Mouse (Mus musculus) thymus, postnatal 4 days (tissue): ENCODE data around the gene Myl9.
"Not testable (repeated sequence)": the region's sequence is repeated elsewhere in the genome, so short reads cannot be mapped to it uniquely, and the experiment has no call there.

ENCODE experiments used
- DNase-seq: peaks from one replicate; pipeline ENCODE4 v3.0.0; 2021

Myl9 gene

GRCm38 (mm10) chr2:156765593-156765992, 9.6 kb upstream of the Myl9 start:
- DNase-seq = no peak

GRCm38 (mm10) chr2:156766227-156767019, 8.8 kb upstream of the Myl9 start:
- no peak for DNase-seq

- DNase-seq = no peak
Observed at GRCm38 (mm10) chr2:156767108-156767507, 8.1 kb upstream of the Myl9 start.

GRCm38 (mm10) chr2:156769274-156769673, 5.9 kb upstream of the Myl9 start:
- DNase-seq = no peak

- DNase-seq = no peak
Observed at GRCm38 (mm10) chr2:156773470-156773869, 1.8 kb upstream of the Myl9 start.

- no peak for DNase-seq
Observed at GRCm38 (mm10) chr2:156774035-156774737, 1.0 kb upstream of the Myl9 start.

- DNase-seq = no peak
Observed at GRCm38 (mm10) chr2:156775455-156776435, 525 bp downstream of the Myl9 start.

- no peak for DNase-seq
Observed at GRCm38 (mm10) chr2:156776907-156777306, 1.7 kb downstream of the Myl9 start.

GRCm38 (mm10) chr2:156777326-156778004, 2.2 kb downstream of the Myl9 start:
- DNase-seq = no peak

- no peak for DNase-seq
Observed at GRCm38 (mm10) chr2:156778571-156778970, 3.4 kb downstream of the Myl9 start.

GRCm38 (mm10) chr2:156779036-156779435, 3.8 kb downstream of the Myl9 start:
- DNase-seq = no peak

- DNase-seq = no peak
Observed at GRCm38 (mm10) chr2:156779488-156779887, 4.3 kb downstream of the Myl9 start.

GRCm38 (mm10) chr2:156780129-156780528, 4.9 kb downstream of the Myl9 start:
- no peak for DNase-seq

- no peak for DNase-seq
Observed at GRCm38 (mm10) chr2:156780752-156781151, 5.5 kb downstream of the Myl9 start.

- DNase-seq = no peak
Observed at GRCm38 (mm10) chr2:156781281-156781680, 6.1 kb downstream of the Myl9 start.

- DNase-seq = no peak
Observed at GRCm38 (mm10) chr2:156781836-156782480, 6.7 kb downstream of the Myl9 start.

GRCm38 (mm10) chr2:156782481-156783348, 7.5 kb downstream of the Myl9 start:
- DNase-seq = no peak

- no peak for DNase-seq
Observed at GRCm38 (mm10) chr2:156783349-156783728, 8.1 kb downstream of the Myl9 start.

GRCm38 (mm10) chr2:156784016-156784585, 8.9 kb downstream of the Myl9 start:
- DNase-seq = no peak

GRCm38 (mm10) chr2:156784891-156785290, 9.7 kb downstream of the Myl9 start:
- no peak for DNase-seq

- not testable (repeated sequence) for DNase-seq
Observed at GRCm38 (mm10) chr2:156786369-156786768, 11.1 kb downstream of the Myl9 start.
